Mouse (Mus musculus): ENCODE results near the gene Gna13. TPM values are rescaled to one million over a fixed set of nuclear protein-coding genes. Genes with fewer than 3 reads are reported as not detected.

Gna13 gene
- total and polyA plus RNA-seq, 3 experiments, result 32.2 to 57.6 (median 39.3) TPM

DNA sequence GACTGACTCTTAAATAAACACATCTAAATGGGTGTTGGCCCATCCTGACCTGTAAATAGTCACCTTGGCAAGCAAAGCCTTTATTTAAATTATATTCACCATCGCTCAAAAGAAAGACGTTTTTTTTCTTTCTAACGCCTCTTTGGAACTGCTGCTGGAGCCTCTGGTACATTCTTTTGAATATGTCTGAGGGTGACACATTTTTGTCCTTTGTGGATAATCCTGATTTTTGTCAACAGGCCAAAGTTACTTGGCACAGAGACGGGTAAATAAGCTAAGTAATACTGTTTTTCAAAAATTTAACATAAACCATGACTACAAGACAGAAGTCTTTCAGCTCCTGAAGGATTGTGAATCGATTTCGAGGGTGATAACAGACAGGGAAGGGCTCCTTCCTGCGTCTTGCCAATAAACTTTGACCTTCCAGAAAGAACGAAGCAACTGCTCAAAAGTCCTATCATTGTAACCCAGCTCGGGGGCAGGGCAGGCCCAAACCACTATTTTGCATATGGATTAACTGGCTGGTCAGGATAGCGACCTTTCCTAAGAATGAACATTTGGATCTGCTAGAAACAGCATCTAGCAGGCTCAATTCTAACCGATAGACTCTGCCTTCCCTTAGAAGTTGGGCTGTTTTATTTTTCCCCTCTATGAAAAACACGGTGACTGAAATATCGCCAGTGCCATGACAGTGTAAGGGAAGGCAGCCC, 3.4 kb upstream of the Gna13 start:
- in situ Hi-C loops (cut with MboI; ENCODE audit: low pct_ligation_motif_present, low pct_unique_long_range_greater_than_20kb, low sequenced_read_pairs) (no loop called here), dilution Hi-C loops (cut with MboI; ENCODE audit: extremely low pct_ligation_motif_present, extremely low pct_unique_long_range_greater_than_20kb, low sequenced_read_pairs) (no loop called here)
- no peak for DNase-seq (ENCODE audit: extremely low read depth)

DNA sequence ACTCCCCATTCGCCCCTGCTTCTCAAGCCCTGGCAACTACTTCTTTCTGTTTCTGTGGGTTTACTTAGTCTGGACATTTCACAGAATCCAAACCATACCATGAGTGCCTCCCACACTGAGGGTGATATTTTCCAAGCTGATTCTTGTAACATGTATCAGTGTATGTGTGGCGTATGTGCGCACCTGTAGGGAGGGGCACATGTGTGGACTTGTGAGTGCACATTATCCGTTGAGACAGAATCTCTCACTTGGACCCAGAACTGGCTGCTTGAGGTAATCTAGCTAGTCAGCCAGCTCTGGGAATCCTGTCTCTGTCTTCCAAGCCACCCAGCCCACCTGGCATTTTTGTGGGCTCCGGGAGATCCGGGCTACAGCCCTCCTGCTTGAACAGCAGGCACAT, 2.5 kb upstream of the Gna13 start:
- Histone ChIP-seq H3K9me3 (replicated peaks; ENCODE audit: low read length) (no peaks in the 10 kb centered on the region), H3K36me3 (replicated peaks in 1 of 2; ENCODE audit: control insufficient read depth in 1 of 2, insufficient read depth in 1 of 2, low read length in 1 of 2) (peaks cover 0 to 10% of the 10 kb centered on the region in 2 experiments), H3K4me2 (ENCODE audit: insufficient read depth, low read depth, poor library complexity, severe bottlenecking) (no peak overlapping the region), H3K4me3 (replicated peaks in 1 of 3; ENCODE audit: low read depth in 2 of 3, low read length in 2 of 3, poor library complexity in 1 of 3) (no peak overlapping the region), H3K79me2 (replicated peaks; ENCODE audit: control insufficient read depth, extremely low read depth, insufficient read depth, poor library complexity, severe bottlenecking) (peaks cover 16% of the 10 kb centered on the region; the same call in 1 of the 2 replicates), H3K27me3 (replicated peaks) (no peaks in the 10 kb centered on the region), H3K4me1 (ENCODE audit: control insufficient read depth in 1 of 2, insufficient read depth in 2 of 2) (peaks cover 12 to 36% of the 10 kb centered on the region in 2 experiments), H3K9ac (ENCODE audit: insufficient read depth, low read depth) (no peak overlapping the region), H3K27ac (ENCODE audit: insufficient read depth, low read depth) (no peak overlapping the region)
- no peak for DNase-seq (ENCODE audit: extremely low read depth)
- no peak for TF ChIP-seq MYC (IDR thresholded peaks at IDR 0.05; ENCODE audit: low read depth, low read length)
- TF ChIP-seq JUN (IDR thresholded peaks at IDR 0.05; ENCODE audit: insufficient read depth, low read depth, low read length), result no peak
- TF ChIP-seq ZMIZ1 (IDR thresholded peaks at IDR 0.05; ENCODE audit: low read depth, low read length), result no peak
- no peak for TF ChIP-seq JUND (conservative IDR thresholded peaks at IDR 0.05; ENCODE audit: low read depth, low read length)
- in situ Hi-C loops (cut with MboI; ENCODE audit: low pct_ligation_motif_present, low pct_unique_long_range_greater_than_20kb, low sequenced_read_pairs) (loop anchor here (5.0 kb wide), 1 partner anchor 52 kb away; the partner anchor contains the start of gene 9930022D16Rik), dilution Hi-C loops (cut with MboI; ENCODE audit: extremely low pct_ligation_motif_present, extremely low pct_unique_long_range_greater_than_20kb, low sequenced_read_pairs) (no loop called here)

More for the DNA sequence above, 3.4 kb upstream of the Gna13 start:
- H3K27ac ChIP-seq (ENCODE audit: insufficient read depth, low read depth), result no peak overlapping the region
- 0 out of 2 replicates have a peak, but pooled peaks have one; percentile 16 for TF ChIP-seq MAX (IDR thresholded peaks at IDR 0.05; ENCODE audit: low read length)
- no peak for TF ChIP-seq KAT2A (IDR thresholded peaks at IDR 0.05; ENCODE audit: insufficient replicate concordance, low read length)
- no peaks in the 10 kb centered on the region for H3K27me3 ChIP-seq (replicated peaks)
- H3K9me3 ChIP-seq (replicated peaks; ENCODE audit: low read length), result no peaks in the 10 kb centered on the region
- H3K79me2 ChIP-seq (replicated peaks; ENCODE audit: control insufficient read depth, extremely low read depth, insufficient read depth, poor library complexity, severe bottlenecking), result peaks cover 9% of the 10 kb centered on the region; the same call in 1 of the 2 replicates
- H3K36me3 ChIP-seq (replicated peaks in 1 of 2; ENCODE audit: control insufficient read depth in 1 of 2, insufficient read depth in 1 of 2, low read length in 1 of 2), result peaks cover 0 to 10% of the 10 kb centered on the region in 2 experiments
- H3K4me2 ChIP-seq (ENCODE audit: insufficient read depth, low read depth, poor library complexity, severe bottlenecking), result 0 out of 2 replicates have a peak overlapping the region, but pooled peaks have one; percentile 9
- no peak overlapping the region for H3K4me3 ChIP-seq (replicated peaks in 1 of 3; ENCODE audit: low read depth in 2 of 3, low read length in 2 of 3, poor library complexity in 1 of 3)
- H3K4me1 ChIP-seq (ENCODE audit: control insufficient read depth in 1 of 2, insufficient read depth in 2 of 2), result peaks cover 12 to 33% of the 10 kb centered on the region in 2 experiments
- no peak overlapping the region for H3K9ac ChIP-seq (ENCODE audit: insufficient read depth, low read depth)

DNA sequence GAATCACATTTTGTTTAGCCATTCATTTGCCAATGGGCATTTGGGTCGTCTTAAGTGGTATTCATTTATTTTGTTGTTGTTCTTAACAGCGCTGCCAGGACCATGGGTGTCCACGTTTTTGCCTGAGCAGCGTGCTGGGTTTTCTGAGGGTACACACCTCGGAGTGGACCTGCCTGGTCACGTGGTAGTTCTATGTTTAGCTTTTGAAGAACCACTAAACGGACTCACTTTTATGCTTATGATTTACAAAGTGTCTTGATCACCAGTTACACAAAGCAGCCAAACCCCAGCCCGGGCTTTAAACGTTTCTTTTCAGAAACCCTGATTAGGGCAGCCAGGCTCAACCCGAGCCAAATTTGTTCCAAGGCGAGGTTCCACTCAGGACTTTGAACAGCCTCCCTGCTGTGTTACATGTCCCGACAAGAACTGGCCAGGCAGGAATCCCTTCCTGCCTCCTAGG, 2.0 kb upstream of the Gna13 start:
- H3K4me1 ChIP-seq (ENCODE audit: control insufficient read depth in 1 of 2, insufficient read depth in 2 of 2), result peaks cover 12 to 39% of the 10 kb centered on the region in 2 experiments
- peaks cover 20% of the 10 kb centered on the region for H3K79me2 ChIP-seq (replicated peaks; ENCODE audit: control insufficient read depth, extremely low read depth, insufficient read depth, poor library complexity, severe bottlenecking)
- no peak overlapping the region for H3K4me2 ChIP-seq (ENCODE audit: insufficient read depth, low read depth, poor library complexity, severe bottlenecking)
- dilution Hi-C loops (cut with MboI; ENCODE audit: extremely low pct_ligation_motif_present, extremely low pct_unique_long_range_greater_than_20kb, low sequenced_read_pairs) (no loop called here), in situ Hi-C loops (cut with MboI; ENCODE audit: low pct_ligation_motif_present, low pct_unique_long_range_greater_than_20kb, low sequenced_read_pairs) (loop anchor here (5.0 kb wide), 1 partner anchor 52 kb away; the partner anchor contains the start of gene 9930022D16Rik)
- no peak overlapping the region for H3K4me3 ChIP-seq (replicated peaks in 1 of 3; ENCODE audit: low read depth in 2 of 3, low read length in 2 of 3, poor library complexity in 1 of 3)
- H3K36me3 ChIP-seq (replicated peaks in 1 of 2; ENCODE audit: control insufficient read depth in 1 of 2, insufficient read depth in 1 of 2, low read length in 1 of 2), result peaks cover 2 to 13% of the 10 kb centered on the region in 2 experiments
- no peak for DNase-seq (ENCODE audit: extremely low read depth)
- no peak overlapping the region for H3K9ac ChIP-seq (ENCODE audit: insufficient read depth, low read depth)
- H3K27ac ChIP-seq (ENCODE audit: insufficient read depth, low read depth), result no peak overlapping the region
- no peaks in the 10 kb centered on the region for H3K27me3 ChIP-seq (replicated peaks)
- H3K9me3 ChIP-seq (replicated peaks; ENCODE audit: low read length), result no peaks in the 10 kb centered on the region
- TF ChIP-seq ZKSCAN1 (IDR thresholded peaks at IDR 0.05; ENCODE audit: borderline replicate concordance, low read depth, low read length), result no peak
- no peak for TF ChIP-seq GABPA (IDR thresholded peaks at IDR 0.05; ENCODE audit: insufficient replicate concordance, low read depth, low read length)
- TF ChIP-seq ETS1 (conservative IDR thresholded peaks at IDR 0.05; ENCODE audit: low read depth, low read length), result no peak
- no peak for TF ChIP-seq RAD21 (IDR thresholded peaks at IDR 0.05; ENCODE audit: low read depth, low read length)
- no peak for TF ChIP-seq MEF2A (IDR thresholded peaks at IDR 0.05; ENCODE audit: borderline replicate concordance, low read depth, low read length)
- TF ChIP-seq JUND (conservative IDR thresholded peaks at IDR 0.05; ENCODE audit: low read depth, low read length), result no peak
- no peak for TF ChIP-seq EP300 (IDR thresholded peaks at IDR 0.05; ENCODE audit: low read length)
- no peak for TF ChIP-seq RCOR1 (conservative IDR thresholded peaks at IDR 0.05; ENCODE audit: low read depth, low read length)

Measured in CH12.LX (cell line).